Mouse (Mus musculus): Measurements from ENCODE around the gene Myo10. TPM values are rescaled to one million over a fixed set of nuclear protein-coding genes. Genes with fewer than 3 reads are reported as not detected.
A peak's percentile ranks its signal among the peaks of the same experiment; 100 is the strongest.

Myo10 gene
- polyA plus RNA-seq, 1 experiment from 2014 or later: 28.4 TPM

DNA sequence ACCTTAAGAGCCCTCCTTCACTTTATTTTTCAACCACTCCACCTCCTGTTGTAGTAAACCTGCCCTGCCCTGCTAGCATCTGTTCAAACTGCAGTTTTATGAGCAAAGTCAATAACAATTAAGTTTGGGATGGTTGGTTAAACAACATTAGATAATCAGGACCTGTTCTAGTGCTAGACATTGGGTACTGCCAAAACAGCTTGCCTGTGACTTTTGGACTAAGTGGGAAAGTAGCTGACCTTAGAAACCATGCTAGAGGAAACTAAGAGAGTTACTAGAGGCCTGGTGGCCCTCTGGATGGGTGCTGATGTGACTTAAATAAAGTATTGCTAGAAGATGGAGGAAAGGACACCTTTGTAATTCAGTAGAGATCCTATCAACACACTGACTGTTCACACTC lies 199.7 kb downstream of the Myo10 start:
- ATAC-seq (ENCODE audit: insufficient number of reproducible peaks, low FRiP score, low TSS enrichment, low read depth): no peak
- no peak overlapping the region for H3K4me3 ChIP-seq
- no peaks in the 10 kb centered on the region for H3K27me3 ChIP-seq
- no peaks in the 10 kb centered on the region for H3K36me3 ChIP-seq
- no peak overlapping the region for H3K27ac ChIP-seq
- H3K4me2 ChIP-seq: no peak overlapping the region
- no peaks in the 10 kb centered on the region for H3K4me1 ChIP-seq
- no peak overlapping the region for H3K9ac ChIP-seq
- no peaks in the 10 kb centered on the region for H3K9me3 ChIP-seq

DNA sequence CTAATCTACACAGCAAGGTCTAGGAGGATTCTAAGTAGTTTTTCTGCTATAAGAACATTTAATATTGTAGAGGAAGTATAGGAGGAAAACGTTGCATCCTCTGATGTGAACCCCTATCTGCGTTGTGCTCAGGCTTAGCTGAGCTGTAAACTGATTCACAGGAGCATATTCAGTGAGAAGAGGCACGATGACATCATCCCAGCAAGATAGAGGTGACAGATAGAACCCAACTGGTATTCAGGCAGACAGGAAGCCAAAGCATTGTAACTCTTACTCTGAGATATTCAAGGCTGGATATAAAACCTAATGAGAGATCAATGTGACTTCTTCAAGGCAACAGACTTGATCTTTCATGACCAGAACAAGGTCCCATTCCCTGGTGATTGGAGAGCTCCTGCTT lies 200.3 kb downstream of the Myo10 start:
- Histone ChIP-seq H3K4me1 (no peaks in the 10 kb centered on the region), H3K27me3 (no peaks in the 10 kb centered on the region), H3K9me3 (no peaks in the 10 kb centered on the region), H3K36me3 (no peaks in the 10 kb centered on the region), H3K9ac (no peak overlapping the region), H3K4me3 (no peak overlapping the region), H3K27ac (no peak overlapping the region), H3K4me2 (no peak overlapping the region)
- no peak for ATAC-seq (ENCODE audit: insufficient number of reproducible peaks, low FRiP score, low TSS enrichment, low read depth)
- 52% methylated on average over 3 of the region's 3 CpGs for WGBS

DNA sequence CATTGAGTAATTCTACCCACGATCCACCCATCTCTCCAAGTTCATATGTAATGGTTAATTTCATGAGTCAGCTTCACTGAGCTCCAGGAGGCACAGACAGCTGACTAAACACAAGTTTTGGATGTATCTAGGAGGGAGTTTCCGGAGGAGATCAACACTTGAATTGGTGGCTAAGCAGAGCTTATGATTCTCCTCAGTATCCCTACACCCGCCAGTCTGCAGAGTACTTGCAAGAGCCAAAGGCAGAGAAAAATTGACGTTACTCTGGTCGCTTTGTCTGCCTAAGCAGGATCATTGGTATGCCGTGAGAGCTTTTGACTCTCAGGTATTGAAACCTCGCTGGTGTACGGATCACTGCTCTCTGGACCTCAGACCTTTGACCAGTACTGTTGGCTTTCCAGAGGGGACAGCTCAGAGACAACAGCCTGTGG lies 204.2 kb downstream of the Myo10 start:
- no peak for ATAC-seq (ENCODE audit: insufficient number of reproducible peaks, low FRiP score, low TSS enrichment, low read depth)
- Histone ChIP-seq H3K27ac (no peak overlapping the region), H3K4me3 (no peak overlapping the region)

DNA sequence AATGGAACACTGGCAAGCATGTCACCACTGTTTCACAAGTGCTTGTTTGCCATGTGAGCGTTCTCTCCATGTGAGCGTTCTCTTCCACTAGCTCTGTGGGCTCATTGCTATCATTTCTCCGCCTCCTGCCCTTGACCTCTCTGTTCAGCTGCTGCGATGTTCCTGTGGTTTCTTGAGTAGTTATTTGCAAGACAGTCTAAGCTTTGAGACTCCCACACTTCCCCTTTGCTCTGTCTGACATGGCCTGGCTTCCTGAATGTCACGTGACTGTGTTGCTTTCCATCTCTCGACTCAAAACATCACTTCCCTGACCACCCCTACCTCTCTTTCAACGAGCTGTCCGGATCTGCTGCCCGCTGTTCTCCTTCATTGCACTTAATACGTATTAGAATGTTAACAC lies 206.1 kb downstream of the Myo10 start:
- no peaks in the 10 kb centered on the region for H3K27me3 ChIP-seq
- no peak overlapping the region for H3K4me2 ChIP-seq
- no peaks in the 10 kb centered on the region for H3K9me3 ChIP-seq
- H3K27ac ChIP-seq: no peak overlapping the region
- WGBS: 82% methylated on average over 10 of the region's 10 CpGs
- H3K9ac ChIP-seq: no peak overlapping the region
- no peak for ATAC-seq (ENCODE audit: insufficient number of reproducible peaks, low FRiP score, low TSS enrichment, low read depth)
- H3K4me3 ChIP-seq: no peak overlapping the region
- H3K36me3 ChIP-seq: no peaks in the 10 kb centered on the region
- no peaks in the 10 kb centered on the region for H3K4me1 ChIP-seq

More for the DNA sequence above, 204.2 kb downstream of the Myo10 start:
- Histone ChIP-seq H3K4me2 (no peak overlapping the region), H3K36me3 (no peaks in the 10 kb centered on the region), H3K9me3 (no peaks in the 10 kb centered on the region), H3K27me3 (no peaks in the 10 kb centered on the region), H3K9ac (no peak overlapping the region), H3K4me1 (no peaks in the 10 kb centered on the region)
- 79% methylated on average over 8 of the region's 8 CpGs for WGBS

- WGBS: 63% methylated on average over 2 of the region's 2 CpGs
- Histone ChIP-seq H3K9me3 (no peaks in the 10 kb centered on the region), H3K4me1 (no peaks in the 10 kb centered on the region), H3K4me2 (no peak overlapping the region), H3K36me3 (no peaks in the 10 kb centered on the region), H3K27me3 (no peaks in the 10 kb centered on the region), H3K4me3 (no peak overlapping the region), H3K27ac (no peak overlapping the region), H3K9ac (no peak overlapping the region)
- no peak for ATAC-seq (ENCODE audit: insufficient number of reproducible peaks, low FRiP score, low TSS enrichment, low read depth)
Observed at GRCm38 (mm10) chr15:25830426-25830825, 208.1 kb downstream of the Myo10 start.

DNA sequence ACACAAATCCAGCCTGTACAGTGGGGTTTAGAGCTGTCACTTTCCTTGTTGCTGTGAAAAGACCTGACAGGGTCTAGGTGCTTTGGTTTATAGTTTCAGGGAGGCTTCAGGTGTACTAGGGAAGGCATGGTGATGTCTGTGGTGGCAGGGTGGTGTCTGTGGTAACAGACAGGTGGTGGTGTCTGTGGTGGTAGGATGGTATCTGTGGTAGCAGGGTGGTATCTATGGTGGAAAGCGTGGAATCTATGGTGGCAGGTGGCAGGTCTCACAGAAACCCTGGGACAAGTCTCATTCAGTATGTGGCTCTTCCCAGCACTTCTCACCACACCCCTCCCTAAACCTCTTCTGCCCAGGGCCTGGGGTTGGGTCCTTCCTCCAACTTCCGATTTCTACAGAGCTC lies 212.0 kb downstream of the Myo10 start:
- Histone ChIP-seq H3K27me3 (no peaks in the 10 kb centered on the region), H3K9ac (no peak overlapping the region), H3K9me3 (no peaks in the 10 kb centered on the region), H3K4me3 (no peak overlapping the region), H3K36me3 (no peaks in the 10 kb centered on the region), H3K4me1 (no peaks in the 10 kb centered on the region), H3K27ac (no peak overlapping the region), H3K4me2 (no peak overlapping the region)
- no peak for ATAC-seq (ENCODE audit: insufficient number of reproducible peaks, low FRiP score, low TSS enrichment, low read depth)
- WGBS: 76% methylated on average over 2 of the region's 2 CpGs

GRCm38 (mm10) chr15:25834920-25835674 lies 212.8 kb downstream of the Myo10 start:
- ATAC-seq (ENCODE audit: insufficient number of reproducible peaks, low FRiP score, low TSS enrichment, low read depth): no peak
- WGBS: 88% methylated on average over 17 of the region's 17 CpGs
- Histone ChIP-seq H3K36me3 (no peaks in the 10 kb centered on the region), H3K27ac (no peak overlapping the region), H3K4me3 (no peak overlapping the region), H3K9me3 (no peaks in the 10 kb centered on the region), H3K9ac (no peak overlapping the region), H3K4me2 (no peak overlapping the region), H3K4me1 (no peaks in the 10 kb centered on the region), H3K27me3 (no peaks in the 10 kb centered on the region)

GRCm38 (mm10) chr15:25842462-25843085 lies 220.2 kb downstream of the Myo10 start:
- Histone ChIP-seq H3K9ac (peak overlapping the region; percentile 57; the same call in 1 of the 2 replicates), H3K27me3 (peaks cover 14% of the 10 kb centered on the region), H3K4me3 (peak overlapping the region; percentile 72), H3K9me3 (no peaks in the 10 kb centered on the region), H3K4me1 (peaks cover 14% of the 10 kb centered on the region), H3K27ac (no peak overlapping the region), H3K36me3 (no peaks in the 10 kb centered on the region), H3K4me2 (peak overlapping the region; percentile 96)
- WGBS: 13% methylated on average over 16 of the region's 16 CpGs
- no peak for ATAC-seq (ENCODE audit: insufficient number of reproducible peaks, low FRiP score, low TSS enrichment, low read depth)

DNA sequence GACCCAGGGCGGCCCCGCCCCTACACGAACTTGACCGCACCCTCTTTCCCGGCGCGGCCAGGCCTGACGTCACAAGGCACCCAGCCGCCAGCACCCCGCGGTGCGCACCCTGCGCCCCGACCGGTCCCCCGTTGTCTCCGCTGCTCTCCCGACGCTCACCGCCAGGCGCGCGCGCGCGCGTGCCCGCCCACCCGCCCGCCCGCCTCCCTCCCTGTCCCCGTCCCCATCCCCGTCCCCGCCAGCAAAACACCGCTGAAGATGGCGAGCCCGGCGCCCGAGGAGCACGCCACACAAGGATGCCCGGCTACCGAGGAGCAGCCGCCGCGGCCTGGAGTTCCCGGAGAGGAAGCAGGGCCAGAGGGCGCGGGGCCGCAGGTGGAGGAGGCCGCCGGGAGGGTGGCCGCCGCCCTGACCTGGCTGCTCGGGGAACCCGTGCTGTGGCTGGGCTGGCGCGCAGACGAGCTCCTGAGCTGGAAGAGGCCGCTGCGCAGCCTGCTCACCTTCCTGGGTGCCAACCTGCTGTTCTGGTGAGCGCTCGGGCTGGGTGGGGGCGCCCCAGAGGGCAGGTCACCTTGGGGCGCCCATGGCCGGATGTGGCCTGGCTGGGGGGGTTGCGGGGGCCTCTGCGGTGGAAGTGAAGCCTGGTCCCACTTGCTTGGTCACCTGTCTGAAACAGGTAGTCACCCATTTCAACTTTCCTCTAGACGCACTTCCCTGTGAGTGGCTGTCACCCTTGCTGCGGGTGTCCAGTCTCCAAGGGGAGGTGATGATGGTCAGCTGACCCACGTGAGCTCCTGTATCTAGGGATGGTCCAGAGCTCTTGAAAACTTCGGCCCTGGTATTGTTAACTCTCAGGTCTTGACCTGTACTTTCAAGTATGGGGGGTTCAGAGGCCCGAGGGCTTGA lies 221.0 kb downstream of the Myo10 start, which contains the start of gene Retreg1:
TSS of gene Retreg1 (plus strand) at position 95 of the 906 bp plus-strand sequence.
- H3K4me1 ChIP-seq: peaks cover 14% of the 10 kb centered on the region
- peak within 1 kb of the TSS; percentile 72 for H3K4me3 ChIP-seq
- peak within 1 kb of the TSS; percentile 96 for H3K4me2 ChIP-seq
- peak within 1 kb of the TSS; percentile 57 for H3K9ac ChIP-seq
- ATAC-seq (ENCODE audit: insufficient number of reproducible peaks, low FRiP score, low TSS enrichment, low read depth): peak; percentile 61
- H3K27me3 ChIP-seq: peaks cover 14% of the 10 kb centered on the region
- no peaks in the 10 kb centered on the region for H3K9me3 ChIP-seq
- WGBS: under 1% methylated on average over 70 of the region's 72 CpGs
- H3K27ac ChIP-seq: no peak within 1 kb of the TSS
- no peaks in the 10 kb centered on the region for H3K36me3 ChIP-seq

DNA sequence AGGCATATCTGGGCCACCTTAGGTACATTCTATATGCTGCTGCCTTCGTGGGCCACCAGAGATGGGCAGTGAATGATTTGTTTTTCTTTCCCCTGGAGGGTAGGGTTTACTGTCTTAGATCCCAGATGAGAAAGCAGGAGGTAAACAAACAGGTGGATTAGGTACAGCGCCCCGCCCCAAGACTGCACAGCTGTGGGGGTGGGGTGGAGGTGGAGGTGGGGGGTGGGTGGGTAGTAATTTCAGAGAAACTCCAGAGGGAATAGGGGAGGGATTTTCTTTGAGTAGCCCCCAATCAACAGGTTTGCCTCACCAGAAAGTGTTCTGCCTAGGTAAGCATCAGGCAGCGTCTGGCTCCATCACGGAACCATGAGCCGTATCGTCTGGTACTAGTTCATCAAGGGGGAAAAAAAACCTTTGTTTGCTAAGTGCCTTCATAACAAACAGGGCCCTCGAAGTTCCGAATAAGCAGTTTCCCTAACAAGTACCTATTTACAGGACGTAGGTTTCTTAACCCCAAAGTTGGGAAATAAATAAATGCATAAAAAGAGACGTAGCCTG lies 221.8 kb downstream of the Myo10 start:
- Histone ChIP-seq H3K4me3 (peak overlapping the region; percentile 72), H3K4me2 (peak overlapping the region; percentile 96), H3K27me3 (peaks cover 14% of the 10 kb centered on the region), H3K9me3 (no peaks in the 10 kb centered on the region), H3K4me1 (peaks cover 14% of the 10 kb centered on the region), H3K36me3 (no peaks in the 10 kb centered on the region), H3K27ac (no peak overlapping the region), H3K9ac (no peak overlapping the region)
- WGBS: 10% methylated on average over 11 of the region's 11 CpGs
- ATAC-seq (ENCODE audit: insufficient number of reproducible peaks, low FRiP score, low TSS enrichment, low read depth): no peak

DNA sequence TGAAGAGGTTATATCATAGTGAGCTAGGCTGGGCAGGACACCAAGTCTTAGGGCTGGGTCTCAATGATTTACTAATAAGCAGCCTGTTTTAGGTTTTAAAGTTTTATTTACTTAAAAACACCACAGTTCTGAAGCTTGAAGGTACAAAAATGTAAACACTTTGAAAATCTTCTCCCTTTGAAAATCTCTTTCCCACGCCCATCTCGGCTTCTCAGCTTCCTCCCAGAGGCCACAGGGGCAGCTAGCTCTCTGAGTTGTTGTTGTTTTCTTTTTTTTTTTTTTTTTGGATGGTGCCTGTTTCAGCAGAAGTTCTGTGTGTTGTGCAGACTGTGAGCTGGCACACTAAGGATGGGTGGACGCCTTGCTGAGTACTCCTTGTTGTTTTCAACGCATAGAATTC lies 222.4 kb downstream of the Myo10 start:
- Histone ChIP-seq H3K27me3 (peaks cover 14% of the 10 kb centered on the region), H3K4me1 (peaks cover 14% of the 10 kb centered on the region), H3K36me3 (no peaks in the 10 kb centered on the region), H3K4me3 (no peak overlapping the region), H3K27ac (no peak overlapping the region), H3K9ac (no peak overlapping the region), H3K4me2 (no peak overlapping the region), H3K9me3 (no peaks in the 10 kb centered on the region)
- ATAC-seq (ENCODE audit: insufficient number of reproducible peaks, low FRiP score, low TSS enrichment, low read depth): no peak
- 60% methylated on average over 4 of the region's 4 CpGs for WGBS
